Mouse (Mus musculus): ENCODE data around the gene Elmod3. TPM values are rescaled to one million over a fixed set of nuclear protein-coding genes. Genes with fewer than 3 reads are reported as not detected.

Gene Elmod3
- 10 to 100 TPM; 15.7 to 16.0 TPM for total RNA-seq (2021)

DNA sequence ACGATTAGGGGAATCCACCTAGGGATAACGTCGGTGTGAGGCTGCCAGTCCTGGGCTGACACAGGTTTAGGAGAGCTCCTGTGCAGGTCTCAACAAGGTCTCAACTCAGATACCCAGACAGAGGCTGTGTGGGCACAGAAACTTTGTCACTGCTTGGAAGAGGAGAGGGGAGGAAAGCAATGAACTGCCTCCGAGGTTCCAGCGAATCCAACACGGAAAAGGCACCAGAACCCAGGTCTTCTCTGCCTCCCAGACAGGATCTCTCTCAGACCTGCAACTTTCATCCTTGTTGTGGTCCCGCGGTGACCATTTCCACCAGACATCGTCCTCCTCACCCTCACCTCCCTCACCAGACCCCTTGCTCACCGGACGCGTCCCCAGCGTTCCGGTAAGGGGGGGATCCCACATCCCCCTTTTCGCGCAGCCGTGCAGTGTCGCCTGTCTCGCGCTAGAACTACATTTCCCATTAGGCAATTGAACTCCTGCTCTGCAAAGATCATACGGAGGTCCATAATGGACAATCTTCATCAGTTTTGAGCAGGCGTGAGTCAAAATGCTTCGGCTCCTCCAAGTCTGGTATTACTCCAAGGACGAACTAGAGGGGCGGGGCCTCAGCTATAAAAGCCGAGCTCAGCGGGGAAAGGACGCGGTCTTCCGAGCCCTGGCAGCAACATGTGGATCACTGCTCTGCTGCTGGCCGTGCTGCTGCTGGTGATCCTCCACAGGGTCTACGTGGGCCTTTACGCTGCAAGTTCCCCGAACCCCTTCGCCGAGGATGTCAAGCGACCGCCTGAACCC is at the start of gene Elmod3, which contains the start of gene Retsat:
Elmod3 (minus strand) TSS at position 458 of the 798 bp plus-strand sequence.
Retsat (plus strand) TSS at position 520 of the 798 bp plus-strand sequence.
- peak; percentile 97 for DNase-seq
- intact Hi-C loops (cut with DNase I): no loop called here

GRCm38 (mm10) chr6:72647383-72647820 is 49.2 kb upstream of the Elmod3 start:
- intact Hi-C loops (cut with DNase I): loop anchor here (1.0 kb wide), 2 partner anchors 20 to 142 kb away; partner anchors contain the start of gene Tcf7l1
- peak; percentile 76 to 85 for DNase-seq

- no peak for DNase-seq
- intact Hi-C loops (cut with DNase I): no loop called here
Measured at GRCm38 (mm10) chr6:72645364-72645763, 47.2 kb upstream of the Elmod3 start.

GRCm38 (mm10) chr6:72644576-72644975 is 46.4 kb upstream of the Elmod3 start:
- intact Hi-C loops (cut with DNase I): no loop called here
- DNase-seq: no peak

DNA sequence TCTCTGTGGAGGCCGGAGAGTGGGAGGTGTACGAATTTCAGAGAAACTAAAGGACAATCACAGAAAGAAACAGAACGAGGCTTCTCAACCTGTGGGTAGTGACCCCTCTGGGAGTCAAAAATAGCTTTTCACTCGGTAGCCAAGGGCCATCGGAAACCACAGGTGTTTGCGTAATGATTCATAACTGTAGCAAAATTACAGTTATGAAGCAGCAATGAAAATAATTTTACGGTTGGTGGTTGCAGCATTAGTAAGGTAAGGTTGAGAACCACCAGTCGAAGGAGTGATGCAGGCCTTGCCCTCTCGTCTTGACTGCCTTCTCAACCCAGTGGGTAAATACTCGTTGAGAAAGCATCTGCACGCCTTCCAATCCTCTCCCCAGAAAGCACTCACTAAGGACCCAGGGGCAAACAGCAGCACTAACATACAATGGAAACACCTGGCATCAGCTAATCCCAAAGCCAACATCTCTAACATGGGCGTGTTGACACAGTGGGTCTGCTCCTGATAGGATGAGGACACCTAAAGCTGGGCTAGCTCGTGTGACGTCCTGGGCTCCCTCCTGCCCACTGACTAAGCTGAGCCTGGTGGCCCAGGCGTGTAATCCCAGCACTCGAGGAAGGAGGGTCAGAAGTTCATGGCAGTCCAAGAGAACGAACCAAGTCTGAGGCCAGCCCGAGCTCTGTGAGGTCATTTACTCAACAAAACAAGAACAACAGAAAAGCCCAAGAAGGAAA is 43.2 kb upstream of the Elmod3 start:
- intact Hi-C loops (cut with DNase I): no loop called here
- DNase-seq: no peak

DNA sequence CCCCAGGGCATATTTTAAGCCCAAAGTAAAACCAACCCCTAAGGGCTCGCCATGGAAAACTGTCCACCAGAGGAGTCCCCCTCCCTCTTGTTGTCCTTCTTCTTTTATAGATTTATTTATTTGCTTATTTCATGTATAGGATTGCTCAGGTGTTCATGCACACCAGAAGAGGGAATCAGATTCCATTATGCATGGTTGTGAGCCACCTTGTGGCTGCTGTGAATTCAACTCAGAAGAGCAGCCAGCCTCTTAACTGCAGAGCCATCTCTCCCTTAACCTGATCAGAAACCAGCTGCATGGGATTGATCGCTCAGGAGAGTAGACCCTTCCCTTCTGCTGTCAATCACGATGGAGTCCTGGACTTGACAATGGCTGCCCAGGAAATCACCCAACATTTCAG is 38.7 kb upstream of the Elmod3 start:
- DNase-seq: no peak
- intact Hi-C loops (cut with DNase I): loop anchor here (1.0 to 10.0 kb wide), 3 partner anchors 152 to 518 kb away; partner anchors contain the start of gene Tcf7l1

DNA sequence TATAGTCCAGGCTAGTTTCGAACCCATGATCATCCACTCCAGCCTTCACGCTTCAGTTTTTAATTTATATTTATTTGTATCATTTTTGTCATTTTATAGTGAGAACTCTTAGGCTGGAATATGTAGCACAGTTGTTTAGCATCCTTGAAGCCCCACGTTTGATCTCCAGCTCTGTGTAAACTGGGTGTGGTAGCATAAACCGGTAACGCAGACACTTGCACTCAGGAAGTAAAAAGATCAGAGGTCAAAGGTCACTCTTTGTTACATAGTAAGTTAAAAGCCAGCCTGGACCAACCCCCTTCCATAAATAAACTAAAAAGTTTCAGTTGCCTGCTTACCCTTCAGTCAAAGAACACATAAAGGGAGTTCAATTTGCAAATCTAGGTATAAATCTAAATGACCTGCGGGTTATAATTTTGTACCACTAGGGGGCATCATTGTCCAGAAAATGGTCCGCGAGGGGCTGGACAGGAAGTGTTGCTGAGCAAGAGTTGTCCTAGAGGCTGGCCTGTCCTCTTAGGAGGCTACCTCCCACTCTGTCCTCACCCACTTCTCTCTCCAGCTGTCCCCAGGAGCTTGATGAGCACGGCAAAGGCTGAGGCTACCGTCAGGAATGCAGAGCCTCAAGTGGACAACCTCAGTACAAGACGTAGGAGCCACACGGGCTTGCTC is 37.7 kb upstream of the Elmod3 start:
- intact Hi-C loops (cut with DNase I): loop anchor here (1.0 to 10.0 kb wide), 3 partner anchors 153 to 519 kb away; partner anchors contain the start of gene Tcf7l1

DNA sequence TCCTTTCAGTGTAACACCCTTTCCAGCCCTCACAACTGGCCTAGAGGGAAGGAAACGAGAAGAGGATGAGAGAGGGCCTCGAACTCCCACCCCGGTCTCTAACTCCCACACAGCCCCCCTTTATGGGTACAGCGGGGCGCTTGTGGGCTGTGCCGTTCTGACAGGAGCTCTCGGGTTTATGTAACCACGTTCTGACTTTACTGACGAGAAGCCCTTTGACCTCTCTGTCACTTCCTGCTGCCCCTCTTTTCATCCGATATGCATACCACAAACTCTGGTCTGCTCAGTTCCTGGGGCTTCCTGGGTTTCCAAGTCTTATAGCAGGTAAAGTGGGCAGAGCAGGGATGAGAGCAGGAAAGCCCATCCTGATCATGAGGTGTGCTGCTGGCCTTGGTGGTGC is 36.1 kb upstream of the Elmod3 start:
- DNase-seq: no peak
- intact Hi-C loops (cut with DNase I): loop anchor here (10.0 kb wide), 1 partner anchor 520 kb away; no protein-coding TSS in a partner anchor

More for the DNA sequence above, 37.7 kb upstream of the Elmod3 start:
- peak; percentile 81 to 85 for DNase-seq

GRCm38 (mm10) chr6:72631700-72632099 is 33.5 kb upstream of the Elmod3 start:
- intact Hi-C loops (cut with DNase I): loop anchor here (10.0 kb wide), 1 partner anchor 523 kb away; no protein-coding TSS in a partner anchor
- no peak for DNase-seq

- DNase-seq: no peak
- intact Hi-C loops (cut with DNase I): loop anchor here (10.0 kb wide), 1 partner anchor 524 kb away; no protein-coding TSS in a partner anchor
Measured at GRCm38 (mm10) chr6:72630961-72631360, 32.7 kb upstream of the Elmod3 start.

- intact Hi-C loops (cut with DNase I): loop anchor here (10.0 kb wide), 1 partner anchor 524 kb away; no protein-coding TSS in a partner anchor
- no peak for DNase-seq
Measured at GRCm38 (mm10) chr6:72630370-72630769, 32.2 kb upstream of the Elmod3 start.

DNA sequence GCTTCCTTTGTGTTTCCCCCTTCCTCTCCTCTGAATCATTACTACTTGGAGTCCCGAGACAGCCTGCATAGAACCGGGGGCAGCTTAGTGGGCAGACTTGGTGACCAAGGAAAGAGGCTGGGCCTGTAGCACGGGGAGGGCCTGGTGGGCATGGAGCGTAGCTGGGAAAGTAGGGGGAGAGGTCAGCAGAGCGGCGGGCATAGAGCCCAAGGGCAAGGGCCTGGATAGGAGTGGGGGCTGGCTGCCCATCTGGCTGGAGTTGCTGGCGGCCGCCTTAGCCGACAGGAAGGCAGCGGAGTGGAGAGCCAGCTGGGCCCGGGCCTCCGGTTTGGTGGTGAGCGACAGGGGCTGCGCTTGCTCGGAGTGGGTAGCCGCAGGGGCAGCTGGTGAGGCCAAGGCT is 29.1 kb upstream of the Elmod3 start:
- no peak for DNase-seq
- intact Hi-C loops (cut with DNase I): no loop called here

GRCm38 (mm10) chr6:72626391-72626790 is 28.2 kb upstream of the Elmod3 start:
- intact Hi-C loops (cut with DNase I): no loop called here
- DNase-seq: no peak

DNA sequence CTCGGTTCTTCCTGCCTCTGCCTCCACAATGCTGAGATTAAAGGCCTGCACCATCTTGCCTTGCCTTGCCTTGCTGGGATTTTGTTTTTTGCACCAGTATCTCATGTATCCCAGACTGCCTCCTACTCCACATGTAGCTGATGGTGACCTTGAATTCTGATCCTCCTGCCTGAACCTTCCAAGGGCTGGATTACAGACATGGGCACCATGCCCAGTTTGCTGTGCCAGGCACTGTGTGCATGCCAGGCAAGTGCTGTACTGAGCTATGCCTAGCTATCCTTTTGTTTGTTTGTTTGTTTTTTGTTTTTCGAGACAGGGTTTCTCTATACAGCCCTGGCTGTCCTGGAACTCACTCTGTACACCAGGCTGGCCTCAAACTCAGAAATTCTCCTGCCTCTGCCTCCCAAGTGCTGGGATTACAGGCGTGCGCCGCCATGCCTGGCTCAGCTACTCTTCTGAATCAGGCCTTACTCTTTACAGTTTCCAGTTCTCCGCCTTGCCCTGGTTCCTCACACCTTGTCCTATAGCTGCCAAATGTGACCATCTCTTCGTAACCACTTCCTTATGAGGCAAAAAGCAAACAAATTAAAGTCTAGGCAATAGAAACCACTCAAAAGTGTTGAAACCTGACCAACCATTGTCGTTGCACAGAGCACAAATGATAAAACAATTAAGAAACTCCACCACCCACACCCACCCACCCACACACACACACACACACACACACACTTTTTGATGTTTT is 25.6 kb upstream of the Elmod3 start:
- DNase-seq: peak; percentile 56 to 60
- intact Hi-C loops (cut with DNase I): no loop called here

GRCm38 (mm10) chr6:72622917-72623316 is 24.7 kb upstream of the Elmod3 start:
- intact Hi-C loops (cut with DNase I): no loop called here
- no peak for DNase-seq

DNA sequence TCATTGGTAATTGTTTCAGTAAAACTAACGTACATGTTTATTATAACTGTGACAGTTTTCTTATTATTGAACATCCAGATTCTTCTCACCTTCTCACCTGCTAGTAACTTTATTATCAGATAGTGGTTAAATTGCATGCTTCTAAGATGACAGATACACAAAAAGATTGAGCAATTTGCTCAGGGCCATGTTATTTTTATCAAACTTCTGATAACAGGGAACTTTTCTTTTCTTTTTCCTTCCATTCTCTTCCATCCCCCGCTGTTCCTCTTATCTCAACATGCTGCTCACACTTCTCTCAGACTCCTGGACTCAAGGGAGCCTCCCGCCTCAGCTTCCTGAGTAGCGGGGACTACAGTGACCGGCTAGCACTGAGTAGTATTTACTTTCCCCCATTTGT is 22.7 kb upstream of the Elmod3 start:
- intact Hi-C loops (cut with DNase I): no loop called here
- DNase-seq: no peak

GRCm38 (mm10) chr6:72619734-72620532 is 21.7 kb upstream of the Elmod3 start:
- DNase-seq: no peak
- intact Hi-C loops (cut with DNase I): no loop called here

- DNase-seq: peak; percentile 95 to 97
- intact Hi-C loops (cut with DNase I): no loop called here
Measured at GRCm38 (mm10) chr6:72616643-72617288, 18.6 kb upstream of the Elmod3 start, which contains the start of gene Tgoln1. TSS of gene Tgoln1 (minus strand) at chr6:72617000.
